Mouse (Mus musculus) lung, embryonic 16.5 days (tissue): ENCODE data around the gene Med9. TPM values are rescaled to one million over a fixed set of nuclear protein-coding genes. Genes with fewer than 3 reads are reported as not detected.

Experiments used
- ATAC-seq: fragments of 200-750 bp; cut with Nextera tagmentation; 2 replicates; pipeline ENCODE4 v1.8.0; 2017; ENCODE audit warnings: low read depth, mild to moderate bottlenecking, moderate library complexity
- H3K27ac ChIP-seq: fragments of 300-500 bp; sonication (generic); 2 replicates; pipeline ENCODE4 v1.5.1; 2014; ENCODE audit warnings: mild to moderate bottlenecking, control low read depth, low read length
- H3K27me3 ChIP-seq: fragments of 300-500 bp; sonication (generic); 2 replicates; pipeline ENCODE4 v1.6.1; 2014; ENCODE audit warnings: low read depth, low read length, mixed read lengths; ENCODE audit not compliant: control insufficient read depth, insufficient read depth
- H3K36me3 ChIP-seq: fragments of 300-500 bp; sonication (generic); 2 replicates; pipeline ENCODE4 v1.6.1; 2014; ENCODE audit warnings: low read length; ENCODE audit not compliant: control insufficient read depth, insufficient read depth
- H3K4me1 ChIP-seq: fragments of 300-500 bp; sonication (generic); replicated peaks from 2 replicates; pipeline ENCODE4 v1.6.1; 2014; ENCODE audit warnings: low read length, mixed read lengths; ENCODE audit not compliant: control insufficient read depth, insufficient read depth
- H3K4me2 ChIP-seq: fragments of 300-500 bp; sonication (generic); 2 replicates; pipeline ENCODE4 v1.6.1; 2014; ENCODE audit warnings: low read depth, low read length, control low read depth
- H3K4me3 ChIP-seq: fragments of 300-500 bp; sonication (generic); 2 replicates; pipeline ENCODE4 v1.5.1; 2014; ENCODE audit warnings: mild to moderate bottlenecking, low read length, control low read depth
- H3K9ac ChIP-seq: fragments of 300-500 bp; sonication (generic); 2 replicates; pipeline ENCODE4 v1.6.1; 2014; ENCODE audit warnings: low read length, control low read depth
- H3K9me3 ChIP-seq: fragments of 300-500 bp; sonication (generic); 2 replicates; pipeline ENCODE4 v1.6.1; 2016; ENCODE audit warnings: low read length; ENCODE audit not compliant: control insufficient read depth
- WGBS: fragments of 180-500 bp; shearing (Covaris S2); extraction: QIAGEN DNeasy Blood & Tissue Kit; methylation state at CpG from one replicate; pipeline ENCODE4 v1.1.7; 2014; 5-methylcytosine and 5-hydroxymethylcytosine counted together
- polyA plus RNA-seq: library from polyadenylated mRNA; unstranded; fragments of >200 nt; fragmentation: Nextera tagmentation; extraction: Ambion mirVana; gene quantifications from 2 replicates; pipeline ENCODE4 v1.2.1, GENCODE M21; 2015

Med9 gene
- polyA plus RNA-seq, 1 experiment from 2014 or later, result 49.6 TPM

- 78% methylated on average over 20 of the region's 20 CpGs for WGBS
- Histone ChIP-seq H3K9ac (no peak overlapping the region), H3K36me3 (peaks cover 13% of the 10 kb centered on the region), H3K4me3 (no peak overlapping the region), H3K9me3 (no peaks in the 10 kb centered on the region), H3K27ac (no peak overlapping the region), H3K4me2 (no peak overlapping the region), H3K4me1 (peaks cover 14% of the 10 kb centered on the region), H3K27me3 (peaks cover 9% of the 10 kb centered on the region; the same call in 1 of the 2 replicates)
- ATAC-seq, result no peak
Observed at GRCm38 (mm10) chr11:59960476-59961337, 12.7 kb downstream of the Med9 start.

GRCm38 (mm10) chr11:59961338-59961875, 13.4 kb downstream of the Med9 start:
- ATAC-seq, result no peak
- H3K4me2 ChIP-seq, result no peak overlapping the region
- peaks cover 9% of the 10 kb centered on the region; the same call in 1 of the 2 replicates for H3K27me3 ChIP-seq
- peaks cover 14% of the 10 kb centered on the region for H3K4me1 ChIP-seq
- H3K4me3 ChIP-seq, result no peak overlapping the region
- H3K9me3 ChIP-seq, result no peaks in the 10 kb centered on the region
- H3K9ac ChIP-seq, result no peak overlapping the region
- H3K27ac ChIP-seq, result no peak overlapping the region
- WGBS, result 83% methylated on average over 9 of the region's 9 CpGs
- H3K36me3 ChIP-seq, result peaks cover 13% of the 10 kb centered on the region

GRCm38 (mm10) chr11:59962590-59962989, 14.6 kb downstream of the Med9 start:
- Histone ChIP-seq H3K27me3 (peaks cover 9% of the 10 kb centered on the region; the same call in 1 of the 2 replicates), H3K27ac (no peak overlapping the region), H3K4me1 (peaks cover 14% of the 10 kb centered on the region), H3K4me2 (no peak overlapping the region), H3K9ac (no peak overlapping the region), H3K4me3 (no peak overlapping the region), H3K36me3 (peaks cover 13% of the 10 kb centered on the region), H3K9me3 (no peaks in the 10 kb centered on the region)
- ATAC-seq, result no peak
- WGBS, result 65% methylated on average over 3 of the region's 3 CpGs

- no peak overlapping the region for H3K27ac ChIP-seq
- no peaks in the 10 kb centered on the region for H3K9me3 ChIP-seq
- peaks cover 9% of the 10 kb centered on the region; the same call in 1 of the 2 replicates for H3K27me3 ChIP-seq
- peaks cover 14% of the 10 kb centered on the region for H3K4me1 ChIP-seq
- H3K4me2 ChIP-seq, result peak overlapping the region; percentile 96
- peaks cover 13% of the 10 kb centered on the region for H3K36me3 ChIP-seq
- no peak for ATAC-seq
- peak overlapping the region; percentile 57 for H3K4me3 ChIP-seq
- WGBS, result 9% methylated on average over 34 of the region's 34 CpGs
- peak overlapping the region; percentile 64 for H3K9ac ChIP-seq
Observed at GRCm38 (mm10) chr11:59963364-59964162, 15.6 kb downstream of the Med9 start.

GRCm38 (mm10) chr11:59964163-59964758, 16.3 kb downstream of the Med9 start:
- Histone ChIP-seq H3K4me1 (peaks cover 14% of the 10 kb centered on the region), H3K9me3 (no peaks in the 10 kb centered on the region), H3K27me3 (peaks cover 9% of the 10 kb centered on the region; the same call in 1 of the 2 replicates), H3K36me3 (peaks cover 13% of the 10 kb centered on the region), H3K9ac (peak overlapping the region; percentile 64), H3K4me2 (peak overlapping the region; percentile 96), H3K27ac (no peak overlapping the region), H3K4me3 (peak overlapping the region; percentile 57)
- under 1% methylated on average over 33 of the region's 33 CpGs for WGBS
- ATAC-seq, result peak; percentile 16; the same call in 1 of the 2 replicates

GRCm38 (mm10) chr11:59964818-59965217, 16.8 kb downstream of the Med9 start, which contains the start of gene Rasd1:
Gene Rasd1, minus strand, starts transcription at chr11:59964944.
- WGBS, result under 1% methylated on average over 28 of the region's 28 CpGs
- peak; percentile 97 for ATAC-seq

GRCm38 (mm10) chr11:59965227-59966101, 17.5 kb downstream of the Med9 start:
- peak overlapping the region; percentile 64 for H3K9ac ChIP-seq
- H3K9me3 ChIP-seq, result no peaks in the 10 kb centered on the region
- H3K4me1 ChIP-seq, result peaks cover 14% of the 10 kb centered on the region
- peaks cover 9% of the 10 kb centered on the region; the same call in 1 of the 2 replicates for H3K27me3 ChIP-seq
- ATAC-seq, result peak; percentile 84
- H3K27ac ChIP-seq, result peak overlapping the region; percentile 73
- peak overlapping the region; percentile 96 for H3K4me2 ChIP-seq
- WGBS, result 13% methylated on average over 25 of the region's 25 CpGs
- peaks cover 13% of the 10 kb centered on the region for H3K36me3 ChIP-seq
- peak overlapping the region; percentile 57 for H3K4me3 ChIP-seq

More at GRCm38 (mm10) chr11:59964818-59965217, 16.8 kb downstream of the Med9 start, which contains the start of gene Rasd1:
- no peaks in the 10 kb centered on the region for H3K9me3 ChIP-seq
- H3K27me3 ChIP-seq, result peaks cover 9% of the 10 kb centered on the region; the same call in 1 of the 2 replicates
- H3K9ac ChIP-seq, result peak within 1 kb of the TSS; percentile 64
- peak within 1 kb of the TSS; percentile 57 for H3K4me3 ChIP-seq
- peaks cover 14% of the 10 kb centered on the region for H3K4me1 ChIP-seq
- peak within 1 kb of the TSS; percentile 73 for H3K27ac ChIP-seq
- H3K36me3 ChIP-seq, result peaks cover 13% of the 10 kb centered on the region
- peak within 1 kb of the TSS; percentile 96 for H3K4me2 ChIP-seq

GRCm38 (mm10) chr11:59966102-59966483, 18.1 kb downstream of the Med9 start:
- Histone ChIP-seq H3K9ac (no peak overlapping the region), H3K27ac (no peak overlapping the region), H3K4me3 (no peak overlapping the region), H3K27me3 (peaks cover 9% of the 10 kb centered on the region; the same call in 1 of the 2 replicates), H3K36me3 (peaks cover 9% of the 10 kb centered on the region; the same call in 1 of the 2 replicates), H3K4me2 (no peak overlapping the region), H3K4me1 (peaks cover 20% of the 10 kb centered on the region), H3K9me3 (no peaks in the 10 kb centered on the region)
- ATAC-seq, result no peak
- 51% methylated on average over 4 of the region's 4 CpGs for WGBS
